Mouse (Mus musculus) hindbrain, embryonic 15.5 days (tissue): ENCODE data around the gene Banp. TPM values are rescaled to one million over a fixed set of nuclear protein-coding genes. Genes with fewer than 3 reads are reported as not detected.

Source experiments
- ATAC-seq: fragments of 200-750 bp; cut with Nextera tagmentation; 2 replicates; pipeline ENCODE4 v1.8.0; 2017; ENCODE audit warnings: low read depth, moderate number of reproducible peaks, moderate TSS enrichment; ENCODE audit not compliant: low FRiP score
- H3K27ac ChIP-seq: fragments of 300-500 bp; sonication (generic); replicated peaks from 2 replicates; pipeline ENCODE4 v1.5.1; 2015; ENCODE audit warnings: mild to moderate bottlenecking, inconsistent platforms
- H3K27me3 ChIP-seq: fragments of 300-500 bp; sonication (generic); 2 replicates; pipeline ENCODE4 v1.6.1; 2015; ENCODE audit warnings: control low read depth, inconsistent platforms
- H3K36me3 ChIP-seq: fragments of 300-500 bp; sonication (generic); 2 replicates; pipeline ENCODE4 v1.6.1; 2015; ENCODE audit warnings: control low read depth, inconsistent platforms
- H3K4me1 ChIP-seq: fragments of 300-500 bp; sonication (generic); replicated peaks from 2 replicates; pipeline ENCODE4 v1.6.1; 2015; ENCODE audit warnings: control low read depth, inconsistent platforms
- H3K4me2 ChIP-seq: fragments of 300-500 bp; sonication (generic); 2 replicates; pipeline ENCODE4 v1.6.1; 2015; ENCODE audit warnings: moderate library complexity, mild to moderate bottlenecking, inconsistent platforms
- H3K4me3 ChIP-seq: fragments of 300-500 bp; sonication (generic); 2 replicates; pipeline ENCODE4 v1.5.1; 2015; ENCODE audit warnings: mild to moderate bottlenecking, inconsistent platforms
- H3K9ac ChIP-seq: fragments of 300-500 bp; sonication (generic); 2 replicates; pipeline ENCODE4 v1.6.1; 2015; ENCODE audit warnings: inconsistent platforms
- H3K9me3 ChIP-seq: fragments of 300-500 bp; sonication (generic); 2 replicates; pipeline ENCODE4 v1.6.1; 2016; ENCODE audit warnings: control low read depth, inconsistent platforms
- WGBS: fragments of 180-500 bp; shearing (Covaris S2); methylation state at CpG from one replicate; pipeline ENCODE4 v1.1.7; 2015; 5-methylcytosine and 5-hydroxymethylcytosine counted together
- polyA plus RNA-seq: library from polyadenylated mRNA; unstranded; fragments of >200 nt; fragmentation: Nextera tagmentation; extraction: Ambion mirVana; gene quantifications from 2 replicates; pipeline ENCODE4 v1.2.1, GENCODE M21; 2015

Banp gene
- polyA plus RNA-seq, 1 experiment from 2014 or later = 59.1 TPM

- 76% methylated on average over 8 of the region's 8 CpGs for WGBS
- Histone ChIP-seq H3K4me3 (no peak overlapping the region), H3K9me3 (no peaks in the 10 kb centered on the region), H3K27ac (no peak overlapping the region), H3K36me3 (no peaks in the 10 kb centered on the region), H3K4me2 (no peak overlapping the region), H3K27me3 (no peaks in the 10 kb centered on the region), H3K9ac (no peak overlapping the region), H3K4me1 (peaks cover 14% of the 10 kb centered on the region)
- no peak for ATAC-seq
Measured at GRCm38 (mm10) chr8:122058951-122059350, 109.4 kb downstream of the Banp start.

- no peak for ATAC-seq
- Histone ChIP-seq H3K9me3 (no peaks in the 10 kb centered on the region), H3K4me2 (no peak overlapping the region), H3K4me1 (no peaks in the 10 kb centered on the region), H3K36me3 (no peaks in the 10 kb centered on the region), H3K27ac (no peak overlapping the region), H3K9ac (no peak overlapping the region), H3K27me3 (no peaks in the 10 kb centered on the region), H3K4me3 (no peak overlapping the region)
- 86% methylated on average over 12 of the region's 12 CpGs for WGBS
Measured at GRCm38 (mm10) chr8:122062508-122063223, 113.1 kb downstream of the Banp start.

- H3K9ac ChIP-seq = no peak overlapping the region
Measured at GRCm38 (mm10) chr8:122064353-122064752, 114.8 kb downstream of the Banp start.

GRCm38 (mm10) chr8:122067783-122068505 lies 118.4 kb downstream of the Banp start:
- H3K9me3 ChIP-seq = no peaks in the 10 kb centered on the region
- H3K4me2 ChIP-seq = no peak overlapping the region
- H3K36me3 ChIP-seq = no peaks in the 10 kb centered on the region
- 47% methylated on average over 15 of the region's 15 CpGs for WGBS
- no peak overlapping the region for H3K4me3 ChIP-seq
- no peaks in the 10 kb centered on the region for H3K4me1 ChIP-seq
- H3K9ac ChIP-seq = no peak overlapping the region
- no peak overlapping the region for H3K27ac ChIP-seq
- no peaks in the 10 kb centered on the region for H3K27me3 ChIP-seq
- no peak for ATAC-seq

More at GRCm38 (mm10) chr8:122064353-122064752, 114.8 kb downstream of the Banp start:
- H3K4me2 ChIP-seq = no peak overlapping the region
- H3K4me1 ChIP-seq = no peaks in the 10 kb centered on the region
- H3K4me3 ChIP-seq = no peak overlapping the region
- no peak overlapping the region for H3K27ac ChIP-seq
- no peaks in the 10 kb centered on the region for H3K9me3 ChIP-seq
- no peak for ATAC-seq
- H3K27me3 ChIP-seq = no peaks in the 10 kb centered on the region
- H3K36me3 ChIP-seq = no peaks in the 10 kb centered on the region
- WGBS = 72% methylated on average over 7 of the region's 7 CpGs

- H3K27me3 ChIP-seq = no peaks in the 10 kb centered on the region
- no peak overlapping the region for H3K4me3 ChIP-seq
- H3K4me1 ChIP-seq = no peaks in the 10 kb centered on the region
- no peak overlapping the region for H3K9ac ChIP-seq
- no peaks in the 10 kb centered on the region for H3K9me3 ChIP-seq
- no peaks in the 10 kb centered on the region for H3K36me3 ChIP-seq
- H3K4me2 ChIP-seq = no peak overlapping the region
- no peak for ATAC-seq
- H3K27ac ChIP-seq = no peak overlapping the region
- WGBS = 85% methylated on average over 13 of the region's 13 CpGs
Measured at GRCm38 (mm10) chr8:122068609-122069008, 119.1 kb downstream of the Banp start.

- Histone ChIP-seq H3K4me1 (no peaks in the 10 kb centered on the region), H3K4me2 (no peak overlapping the region), H3K27ac (no peak overlapping the region), H3K9me3 (no peaks in the 10 kb centered on the region), H3K9ac (no peak overlapping the region), H3K4me3 (no peak overlapping the region), H3K36me3 (no peaks in the 10 kb centered on the region), H3K27me3 (no peaks in the 10 kb centered on the region)
- ATAC-seq = no peak
- 86% methylated on average over 11 of the region's 11 CpGs for WGBS
Measured at GRCm38 (mm10) chr8:122069281-122069680, 119.7 kb downstream of the Banp start.

GRCm38 (mm10) chr8:122071193-122071592 lies 121.6 kb downstream of the Banp start:
- no peaks in the 10 kb centered on the region for H3K9me3 ChIP-seq
- no peaks in the 10 kb centered on the region for H3K27me3 ChIP-seq
- no peak overlapping the region for H3K4me2 ChIP-seq
- 54% methylated on average over 4 of the region's 4 CpGs for WGBS
- H3K4me1 ChIP-seq = no peaks in the 10 kb centered on the region
- H3K36me3 ChIP-seq = no peaks in the 10 kb centered on the region
- H3K27ac ChIP-seq = no peak overlapping the region
- no peak overlapping the region for H3K4me3 ChIP-seq
- no peak for ATAC-seq
- no peak overlapping the region for H3K9ac ChIP-seq

GRCm38 (mm10) chr8:122073964-122074363 lies 124.4 kb downstream of the Banp start:
- H3K9ac ChIP-seq = no peak overlapping the region
- 87% methylated on average over 9 of the region's 9 CpGs for WGBS
- H3K36me3 ChIP-seq = no peaks in the 10 kb centered on the region
- H3K4me1 ChIP-seq = no peaks in the 10 kb centered on the region
- H3K27ac ChIP-seq = no peak overlapping the region
- H3K27me3 ChIP-seq = no peaks in the 10 kb centered on the region
- no peak for ATAC-seq
- H3K4me3 ChIP-seq = no peak overlapping the region
- H3K9me3 ChIP-seq = no peaks in the 10 kb centered on the region
- no peak overlapping the region for H3K4me2 ChIP-seq

GRCm38 (mm10) chr8:122074442-122074841 lies 124.9 kb downstream of the Banp start:
- no peak overlapping the region for H3K4me3 ChIP-seq

GRCm38 (mm10) chr8:122074977-122075376 lies 125.4 kb downstream of the Banp start:
- H3K9me3 ChIP-seq = no peaks in the 10 kb centered on the region
- no peak overlapping the region for H3K4me2 ChIP-seq
- 86% methylated on average over 4 of the region's 4 CpGs for WGBS
- H3K4me1 ChIP-seq = no peaks in the 10 kb centered on the region
- no peak overlapping the region for H3K27ac ChIP-seq
- H3K4me3 ChIP-seq = no peak overlapping the region
- no peak overlapping the region for H3K9ac ChIP-seq
- ATAC-seq = no peak
- H3K27me3 ChIP-seq = no peaks in the 10 kb centered on the region
- no peaks in the 10 kb centered on the region for H3K36me3 ChIP-seq

More at GRCm38 (mm10) chr8:122074442-122074841, 124.9 kb downstream of the Banp start:
- Histone ChIP-seq H3K4me1 (no peaks in the 10 kb centered on the region), H3K27ac (no peak overlapping the region), H3K4me2 (no peak overlapping the region), H3K9ac (no peak overlapping the region), H3K36me3 (no peaks in the 10 kb centered on the region), H3K9me3 (no peaks in the 10 kb centered on the region), H3K27me3 (no peaks in the 10 kb centered on the region)
- WGBS = 80% methylated on average over 9 of the region's 9 CpGs
- no peak for ATAC-seq

- Histone ChIP-seq H3K36me3 (no peaks in the 10 kb centered on the region), H3K4me1 (no peaks in the 10 kb centered on the region), H3K4me3 (no peak overlapping the region), H3K9me3 (no peaks in the 10 kb centered on the region), H3K27ac (no peak overlapping the region), H3K9ac (no peak overlapping the region), H3K27me3 (no peaks in the 10 kb centered on the region), H3K4me2 (no peak overlapping the region)
- ATAC-seq = no peak
- WGBS = 63% methylated on average over 23 of the region's 23 CpGs
Measured at GRCm38 (mm10) chr8:122076183-122076842, 126.8 kb downstream of the Banp start.

- Histone ChIP-seq H3K36me3 (no peaks in the 10 kb centered on the region), H3K4me1 (no peaks in the 10 kb centered on the region), H3K9ac (no peak overlapping the region), H3K4me3 (no peak overlapping the region), H3K9me3 (no peaks in the 10 kb centered on the region), H3K4me2 (no peak overlapping the region), H3K27ac (no peak overlapping the region), H3K27me3 (no peaks in the 10 kb centered on the region)
- no peak for ATAC-seq
- WGBS = 89% methylated on average over 12 of the region's 12 CpGs
Measured at GRCm38 (mm10) chr8:122078321-122078720, 128.8 kb downstream of the Banp start.
